Mouse (Mus musculus) adrenal gland, adult 2 months (tissue): ENCODE measurements around the gene Ndufs8. TPM values are rescaled to one million over a fixed set of nuclear protein-coding genes. Genes with fewer than 3 reads are reported as not detected.
A peak's percentile ranks its signal among the peaks of the same experiment; 100 is the strongest.
"Not testable (repeated sequence)": the region's sequence is repeated elsewhere in the genome, so short reads cannot be mapped to it uniquely, and the experiment has no call there.

Experiments
- DNase-seq: peaks from one replicate; pipeline ENCODE4 v3.0.0; 2021
- long read RNA-seq: library from polyadenylated mRNA; stranded (forward); transcript quantifications from one replicate; pipeline ENCODE4 v2.0.0, GENCODE M21; 2021
- polyA plus RNA-seq: library from polyadenylated mRNA; depleted of rRNA; stranded (reverse); fragments of >200 nt; gene quantifications from 2 replicates; pipeline ENCODE4 v1.2.3, GENCODE M21; 2012; rRNA removed
- total RNA-seq, 2 experiments: library from RNA; stranded (reverse); gene quantifications; 2 replicates each; pipeline ENCODE4 v1.2.3; 2021

Gene Ndufs8
- total RNA-seq (100 to 1,000 TPM; 376 to 380 TPM), polyA plus RNA-seq (391 and 420 TPM in 2 replicates)
- long read RNA-seq, transcript Ndufs8-205 (7 exons, 780 nt): major isoform, 224 of 329 reads
- long read RNA-seq, transcript Ndufs8-201 (7 exons, 983 nt): minor isoform, 62 of 329 reads
- long read RNA-seq, transcript Ndufs8-203 (7 exons, 977 nt): minor isoform, 9 of 329 reads
- long read RNA-seq, partial matches to known transcripts: 23 of 329 reads
- long read RNA-seq, other reads (novel, unspliced or antisense): 8 of 329 reads

- peak; percentile 96 for DNase-seq
Measured at GRCm38 (mm10) chr19:3912337-3913204, at the start of gene Ndufs8. Gene Ndufs8 (minus strand): TSS chr19:3912774.

- not testable (repeated sequence) for DNase-seq
Measured at GRCm38 (mm10) chr19:3961805-3962204, 49.2 kb upstream of the Ndufs8 start.

DNA sequence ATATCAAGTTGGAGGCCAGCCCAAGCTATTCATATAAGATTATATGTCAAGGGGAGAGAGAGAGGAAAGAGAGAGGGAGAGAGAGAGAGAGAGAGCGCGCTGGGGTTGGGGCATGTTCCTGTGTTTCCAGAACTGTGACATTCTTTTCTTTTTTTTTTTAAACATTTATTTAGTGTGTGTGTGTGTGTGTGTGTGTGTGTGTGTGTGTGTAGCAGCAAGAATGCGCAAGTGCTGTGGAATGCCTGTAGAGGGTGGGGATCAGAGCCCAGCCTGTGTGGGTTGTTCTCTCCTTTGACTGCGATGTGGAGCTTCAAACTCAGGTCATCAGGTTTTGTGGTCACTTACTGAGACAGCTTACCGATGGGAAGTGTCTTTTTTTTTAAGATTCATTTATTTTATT, 47.6 kb upstream of the Ndufs8 start:
- DNase-seq: no peak

DNA sequence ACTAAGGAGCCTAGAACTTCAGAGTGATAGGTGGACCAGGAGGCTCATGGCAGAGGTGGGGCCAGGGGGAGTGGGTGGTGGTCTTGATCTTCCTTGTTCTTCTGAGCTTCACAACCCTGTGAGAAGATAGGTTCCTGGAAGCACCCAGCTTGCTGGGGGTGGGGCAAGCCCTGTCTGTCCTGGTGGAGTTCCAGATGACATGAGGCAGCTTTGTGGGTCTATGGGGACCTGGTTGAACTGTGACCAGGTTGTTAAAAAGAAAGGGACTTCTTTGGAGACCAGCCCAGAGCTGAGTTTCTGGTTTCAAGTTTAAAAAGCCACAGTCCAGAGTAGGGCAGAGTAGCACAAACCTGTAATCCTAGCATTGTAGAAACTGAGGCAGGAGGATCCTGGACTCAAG, 46.5 kb upstream of the Ndufs8 start:
- DNase-seq: no peak

DNA sequence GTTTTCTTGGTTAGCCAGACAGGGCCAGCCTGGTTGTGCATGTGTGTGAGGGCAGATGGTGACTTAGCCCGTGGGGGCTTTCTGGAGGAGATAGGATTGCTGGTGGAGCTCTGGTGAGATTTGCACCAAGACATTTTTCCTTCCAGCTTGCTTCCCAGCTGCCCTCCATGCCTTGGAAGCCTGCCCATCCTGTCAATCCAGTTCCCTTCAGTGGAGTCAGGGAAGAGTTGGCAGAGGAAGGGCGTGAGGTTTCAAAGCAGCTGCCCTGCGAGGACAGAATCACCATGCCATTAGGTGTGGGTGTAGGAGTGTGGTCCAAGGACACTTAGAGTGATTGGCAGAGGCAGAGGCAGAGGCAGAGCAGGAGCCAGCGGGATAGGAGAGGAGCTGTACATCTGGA, 45.9 kb upstream of the Ndufs8 start, which contains the start of gene Aldh3b3:
Gene Aldh3b3 (plus strand): TSS at position 176 of the 400 bp plus-strand sequence.
- no peak for DNase-seq

- DNase-seq: not testable (repeated sequence)
Measured at GRCm38 (mm10) chr19:3957296-3958036, 44.9 kb upstream of the Ndufs8 start.

- DNase-seq: no peak
Measured at GRCm38 (mm10) chr19:3955804-3956203, 43.2 kb upstream of the Ndufs8 start.

- no peak for DNase-seq
Measured at GRCm38 (mm10) chr19:3955033-3955432, 42.5 kb upstream of the Ndufs8 start.

GRCm38 (mm10) chr19:3952099-3952498, 39.5 kb upstream of the Ndufs8 start:
- DNase-seq: no peak

DNA sequence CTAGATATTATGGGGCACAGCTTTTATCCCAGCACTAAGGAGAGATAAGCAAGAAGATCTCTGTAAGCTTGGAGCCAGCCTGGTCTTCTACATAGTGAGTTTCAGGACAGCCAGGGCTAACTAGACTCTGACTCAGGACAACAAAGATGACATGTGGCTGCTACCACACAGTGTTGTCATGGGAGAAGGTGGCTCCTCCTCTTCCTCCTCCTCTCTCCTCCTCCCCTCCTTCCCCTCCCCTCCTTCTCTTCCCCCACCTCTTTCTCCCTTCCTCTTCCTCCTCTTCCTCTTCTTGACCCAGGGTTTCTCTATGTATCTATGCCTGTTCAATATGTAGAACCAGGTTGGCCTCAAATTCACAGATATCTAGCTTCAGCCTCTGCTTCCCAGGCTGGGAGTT, 38.9 kb upstream of the Ndufs8 start:
- DNase-seq: no peak

GRCm38 (mm10) chr19:3950331-3950730, 37.8 kb upstream of the Ndufs8 start:
- DNase-seq: no peak

- DNase-seq: no peak
Measured at GRCm38 (mm10) chr19:3948546-3948945, 36.0 kb upstream of the Ndufs8 start.

GRCm38 (mm10) chr19:3947813-3948212, 35.2 kb upstream of the Ndufs8 start:
- no peak for DNase-seq

- DNase-seq: peak; percentile 60
Measured at GRCm38 (mm10) chr19:3946715-3947114, 34.1 kb upstream of the Ndufs8 start.

GRCm38 (mm10) chr19:3945872-3946564, 33.4 kb upstream of the Ndufs8 start:
- DNase-seq: peak; percentile 57

- DNase-seq: no peak
Measured at GRCm38 (mm10) chr19:3942986-3943735, 30.6 kb upstream of the Ndufs8 start.

- no peak for DNase-seq
Measured at GRCm38 (mm10) chr19:3942315-3942714, 29.7 kb upstream of the Ndufs8 start.

DNA sequence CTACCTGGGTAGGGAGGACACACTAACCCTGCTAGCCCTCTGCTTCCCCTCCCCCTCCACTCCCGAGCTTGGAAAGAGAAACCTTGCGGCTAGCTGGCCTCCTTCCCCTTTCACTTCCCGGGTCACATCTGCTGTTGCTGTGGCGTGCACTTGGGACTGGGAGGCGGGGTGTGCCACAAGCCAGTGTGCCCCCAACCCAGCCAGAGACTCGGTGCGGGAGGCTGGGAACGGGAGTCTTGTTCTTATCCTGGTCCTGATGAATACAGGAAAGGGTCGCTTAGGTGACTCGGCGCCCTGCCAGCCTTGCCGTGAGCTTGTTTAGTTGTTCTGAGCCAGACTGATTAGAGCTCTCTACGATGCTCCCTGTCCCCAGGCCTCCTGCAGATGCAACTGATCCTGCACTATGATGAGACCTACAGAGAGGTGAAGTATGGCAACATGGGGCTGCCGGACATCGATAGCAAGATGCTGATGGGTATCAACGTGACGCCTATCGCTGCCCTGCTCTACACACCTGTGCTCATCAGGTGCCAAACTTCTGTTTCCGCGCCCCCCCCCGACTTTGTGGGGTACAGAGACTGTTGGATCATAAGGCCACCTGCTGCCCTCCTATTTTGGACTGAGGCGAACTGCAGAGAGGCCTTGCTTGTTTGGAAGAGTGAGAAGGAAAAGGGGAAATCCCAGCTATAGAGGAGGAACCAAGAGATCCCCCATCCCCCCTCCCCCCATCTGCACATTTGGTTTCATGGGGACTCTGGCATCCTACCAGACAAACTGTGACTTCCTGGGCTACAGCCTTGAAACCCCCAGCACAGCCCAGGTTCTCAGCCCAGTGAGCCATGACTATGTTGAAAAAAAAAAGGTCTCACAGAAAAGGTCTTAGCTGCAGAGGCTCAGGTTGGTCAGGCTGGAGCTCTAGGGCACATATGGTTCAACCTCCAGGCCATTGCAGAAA, 23.6 kb upstream of the Ndufs8 start:
- peak; percentile 79 for DNase-seq

DNA sequence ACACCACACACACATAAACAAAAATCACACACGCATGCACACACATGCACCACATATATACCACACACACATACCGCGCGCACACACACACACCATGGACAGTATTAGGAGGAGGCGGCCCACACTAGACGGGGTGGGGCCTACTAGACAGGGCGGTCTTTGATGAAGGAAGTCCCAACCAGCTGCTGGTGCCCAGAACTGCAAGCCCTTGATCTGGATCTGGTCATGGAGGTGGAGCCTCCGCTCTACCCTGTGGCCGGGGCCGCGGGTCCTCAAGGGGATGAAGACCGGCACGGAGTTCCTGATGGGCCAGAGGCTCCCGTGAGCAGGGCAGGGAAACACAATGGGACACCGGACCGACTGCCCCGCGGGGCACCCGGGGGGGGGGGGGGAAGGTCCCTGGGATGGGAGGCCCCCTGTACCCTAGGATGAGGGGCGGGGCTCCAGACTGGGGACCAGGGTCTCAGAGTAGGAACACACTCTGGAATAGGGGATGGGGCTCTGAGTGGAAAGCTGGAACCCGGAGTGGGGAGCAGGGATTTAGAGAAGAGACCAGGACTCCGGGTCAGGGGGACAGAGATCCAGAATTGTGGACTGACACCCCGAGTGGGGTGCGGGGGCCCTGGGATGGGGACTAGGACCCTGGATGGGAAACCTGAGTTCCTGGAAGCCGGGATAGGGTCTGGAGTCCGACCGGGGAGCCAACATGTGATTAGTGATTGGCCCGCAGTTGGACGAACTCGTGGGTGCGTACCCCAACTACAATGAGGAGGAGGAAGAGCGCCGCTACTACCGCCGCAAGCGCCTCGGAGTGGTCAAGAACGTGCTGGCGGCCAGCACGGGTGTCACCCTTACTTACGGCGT, 22.7 kb upstream of the Ndufs8 start, which contains the start of gene Unc93b1:
Gene Unc93b1 (plus strand): TSS at position 155 of the 864 bp plus-strand sequence.
- peak; percentile 92 for DNase-seq
